Mouse (Mus musculus) liver (tissue): ENCODE data around the gene Pfdn6.

Experiments used
- DNase-seq: peaks from one replicate; pipeline ENCODE4 v3.0.0-alpha.2; 2020; ENCODE audit warnings: mixed read lengths

The Pfdn6 gene

GRCm38 (mm10) chr17:33930280-33931158 is 9.6 kb downstream of the Pfdn6 start:
- DNase-seq, result peak; percentile 54

DNA sequence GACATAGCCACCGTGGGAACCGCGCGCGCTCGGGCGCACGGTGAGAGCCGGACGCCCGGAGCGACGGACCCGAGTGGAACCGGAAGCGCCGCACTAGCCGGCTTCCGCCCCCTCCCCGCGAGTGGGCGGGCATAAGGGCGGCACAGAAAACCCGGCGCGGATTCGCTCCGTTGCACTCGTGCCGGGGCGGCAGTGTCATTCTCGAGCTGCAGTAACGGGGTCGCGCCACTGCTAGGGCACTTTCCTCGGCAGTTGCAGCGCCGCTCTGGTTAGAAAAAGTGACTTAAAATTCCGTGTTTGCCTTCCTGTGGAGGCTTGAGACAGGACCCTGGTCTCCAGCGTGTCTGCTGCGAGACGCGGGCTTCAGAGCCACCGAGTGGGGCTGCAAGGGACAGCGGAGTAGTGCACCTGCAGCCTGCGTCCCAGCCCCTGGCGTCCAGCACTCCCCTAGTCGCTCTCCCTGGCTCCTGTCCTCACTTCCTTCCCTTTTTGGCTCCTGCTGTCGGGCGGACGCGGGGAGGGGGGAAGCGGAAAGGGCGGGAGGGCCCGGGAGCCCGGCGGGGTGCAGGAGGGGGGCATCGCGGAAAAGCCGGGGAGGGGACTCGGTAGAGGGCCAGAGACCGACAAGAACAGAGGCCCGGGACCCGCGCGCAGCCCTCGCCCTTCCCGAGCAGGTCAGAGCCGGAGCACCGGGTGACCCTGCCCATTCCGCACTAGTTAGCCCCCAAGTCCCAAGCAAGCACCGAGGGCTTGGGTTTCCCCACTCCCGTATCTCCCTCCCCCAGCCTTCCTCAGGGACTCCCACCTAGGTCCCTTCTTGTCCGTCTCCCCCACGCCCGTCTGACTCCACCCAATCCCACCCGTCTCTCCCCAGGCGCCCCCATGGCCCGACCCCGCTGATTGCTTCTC is 10.5 kb downstream of the Pfdn6 start, which contains the start of gene Rgl2:
Rgl2 (plus strand) TSS at position 173 of the 909 bp plus-strand sequence.
- DNase-seq, result peak; percentile 94

GRCm38 (mm10) chr17:33928251-33928947 is 11.7 kb downstream of the Pfdn6 start:
- no peak for DNase-seq

DNA sequence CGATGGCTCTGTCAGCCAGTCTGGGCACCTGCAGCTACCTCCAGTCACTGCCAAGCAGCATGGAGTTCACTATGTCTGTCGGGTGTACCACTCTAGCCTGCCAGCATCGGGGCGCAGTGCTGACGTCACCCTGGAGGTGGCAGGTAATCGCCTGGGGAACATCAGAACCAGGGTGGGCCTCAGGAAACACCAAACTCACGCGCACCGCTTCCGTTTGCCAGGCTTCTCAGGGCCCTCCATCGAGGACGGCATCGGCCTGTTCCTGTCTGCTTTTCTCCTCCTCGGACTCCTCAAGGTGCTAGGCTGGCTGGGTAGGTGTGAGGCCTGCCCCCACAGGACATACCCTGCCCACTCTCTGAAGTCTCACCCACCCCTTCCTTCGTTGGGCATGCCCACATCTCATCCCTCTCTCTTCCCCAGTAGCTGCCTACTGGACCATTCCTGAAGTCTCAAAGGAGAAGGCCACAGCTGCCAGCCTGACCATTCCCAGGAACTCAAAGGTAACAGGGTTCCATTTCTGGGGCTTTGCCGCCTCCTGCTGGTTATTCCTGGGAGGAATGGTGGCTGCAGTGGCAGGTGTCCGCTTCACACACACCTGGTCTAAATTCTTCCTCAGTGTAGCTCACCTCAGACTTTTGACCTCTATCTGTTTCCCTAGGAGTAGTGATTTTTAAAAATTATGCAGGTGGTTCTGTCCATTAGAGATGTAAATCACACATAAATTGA is 13.8 kb downstream of the Pfdn6 start:
- DNase-seq, result peak; percentile 52

- no peak for DNase-seq
Observed at GRCm38 (mm10) chr17:33925406-33926116, 14.6 kb downstream of the Pfdn6 start.

DNA sequence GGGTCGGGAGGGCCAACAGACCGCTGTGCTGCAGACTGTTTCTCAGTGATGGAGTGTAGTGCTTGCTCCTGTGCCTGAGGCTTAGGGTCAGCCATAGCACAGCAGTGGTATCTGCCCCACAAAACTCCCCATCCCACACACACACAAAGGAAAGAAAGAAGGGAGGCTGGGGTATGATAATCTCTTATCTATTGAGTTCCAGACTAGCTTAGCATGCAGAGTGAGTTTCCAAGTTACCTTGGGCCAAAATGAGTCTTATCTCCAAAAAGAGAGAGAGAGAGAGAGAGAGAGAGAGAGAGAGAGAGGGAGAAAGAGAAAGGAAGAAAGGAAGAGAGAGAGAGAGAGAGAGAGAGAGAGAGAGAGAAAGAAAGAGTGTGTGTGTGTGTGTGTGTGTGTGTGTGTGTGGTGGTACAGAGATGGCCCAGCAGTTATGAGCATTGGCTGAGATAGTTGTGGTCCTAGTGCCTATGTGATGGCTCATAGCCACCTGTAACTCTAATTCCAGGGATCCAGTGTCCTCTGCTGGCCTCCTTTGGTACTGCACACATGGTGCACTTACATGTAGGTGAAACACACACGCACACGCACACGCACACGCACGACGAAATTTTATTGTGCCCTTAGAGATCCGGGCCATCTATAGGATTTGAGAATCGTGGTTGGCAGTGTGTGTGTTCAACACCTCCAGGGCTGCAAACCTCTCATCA is 15.4 kb downstream of the Pfdn6 start:
- DNase-seq, result peak; percentile 62

DNA sequence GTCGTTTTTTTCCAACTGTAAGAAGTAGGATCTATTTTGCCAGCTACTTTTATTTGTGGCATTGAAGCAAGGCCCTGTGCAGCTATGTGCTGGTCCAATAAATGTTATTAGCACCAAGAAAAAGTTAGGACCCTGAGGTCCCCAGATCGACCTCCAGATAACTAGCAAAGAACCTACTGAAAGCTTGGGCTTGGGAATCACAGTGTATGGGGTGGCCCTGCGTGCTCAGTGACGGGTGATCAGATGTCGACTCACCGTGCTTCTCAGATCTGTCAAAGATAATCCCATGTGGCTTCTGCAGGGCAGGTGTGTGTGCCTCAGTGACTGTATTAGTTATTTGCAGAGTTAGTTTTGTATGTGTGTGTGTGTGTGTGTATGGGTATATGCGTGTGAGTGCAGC is 18.8 kb downstream of the Pfdn6 start:
- DNase-seq, result no peak

- DNase-seq, result peak; percentile 89
Observed at GRCm38 (mm10) chr17:33920282-33921097, 19.7 kb downstream of the Pfdn6 start.

DNA sequence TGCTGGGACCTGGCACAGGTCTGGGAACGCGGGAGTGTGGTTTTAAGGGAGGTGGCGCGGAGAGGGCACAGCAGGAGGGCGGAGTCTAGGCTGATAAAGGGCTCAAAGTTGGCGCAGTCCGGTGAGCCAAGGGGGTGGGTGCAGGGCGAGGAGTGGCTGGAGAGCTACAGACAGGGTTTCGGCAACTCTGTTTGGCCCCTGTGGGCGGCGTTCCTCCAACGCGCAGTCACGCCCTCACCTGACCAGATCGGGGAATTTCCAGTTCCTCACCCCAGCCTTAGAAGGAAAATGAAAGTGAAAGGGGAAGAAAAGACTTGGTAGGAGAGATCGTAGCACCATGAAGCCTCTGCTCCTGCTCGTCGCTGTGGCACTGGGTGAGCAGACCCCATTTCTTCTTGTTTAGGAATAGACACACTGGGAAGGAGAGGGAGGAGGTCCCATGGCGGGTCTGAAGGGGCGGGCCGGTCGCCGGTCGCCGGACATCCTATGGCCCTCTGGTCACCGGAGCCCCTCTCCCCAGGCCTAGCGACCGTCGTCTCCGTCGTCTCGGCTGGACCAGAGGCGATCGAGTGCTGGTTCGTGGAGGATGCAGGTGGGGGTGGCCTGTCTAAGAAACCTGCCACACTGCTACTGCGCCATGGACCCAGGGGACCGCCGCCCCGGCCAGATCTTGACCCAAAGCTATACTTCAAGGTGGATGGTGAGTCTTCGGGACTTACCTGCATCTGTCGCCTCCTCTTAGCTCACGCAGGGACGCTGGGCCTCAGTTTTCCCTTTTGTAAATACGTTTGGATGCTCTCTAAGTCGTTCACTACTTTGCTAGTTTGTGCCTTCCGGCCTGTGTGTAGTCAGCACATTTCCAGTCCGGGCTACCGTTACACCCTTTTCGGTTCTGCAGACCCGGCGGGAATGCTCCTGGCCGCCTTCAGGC is 20.5 kb downstream of the Pfdn6 start:
- peak; percentile 92 for DNase-seq

DNA sequence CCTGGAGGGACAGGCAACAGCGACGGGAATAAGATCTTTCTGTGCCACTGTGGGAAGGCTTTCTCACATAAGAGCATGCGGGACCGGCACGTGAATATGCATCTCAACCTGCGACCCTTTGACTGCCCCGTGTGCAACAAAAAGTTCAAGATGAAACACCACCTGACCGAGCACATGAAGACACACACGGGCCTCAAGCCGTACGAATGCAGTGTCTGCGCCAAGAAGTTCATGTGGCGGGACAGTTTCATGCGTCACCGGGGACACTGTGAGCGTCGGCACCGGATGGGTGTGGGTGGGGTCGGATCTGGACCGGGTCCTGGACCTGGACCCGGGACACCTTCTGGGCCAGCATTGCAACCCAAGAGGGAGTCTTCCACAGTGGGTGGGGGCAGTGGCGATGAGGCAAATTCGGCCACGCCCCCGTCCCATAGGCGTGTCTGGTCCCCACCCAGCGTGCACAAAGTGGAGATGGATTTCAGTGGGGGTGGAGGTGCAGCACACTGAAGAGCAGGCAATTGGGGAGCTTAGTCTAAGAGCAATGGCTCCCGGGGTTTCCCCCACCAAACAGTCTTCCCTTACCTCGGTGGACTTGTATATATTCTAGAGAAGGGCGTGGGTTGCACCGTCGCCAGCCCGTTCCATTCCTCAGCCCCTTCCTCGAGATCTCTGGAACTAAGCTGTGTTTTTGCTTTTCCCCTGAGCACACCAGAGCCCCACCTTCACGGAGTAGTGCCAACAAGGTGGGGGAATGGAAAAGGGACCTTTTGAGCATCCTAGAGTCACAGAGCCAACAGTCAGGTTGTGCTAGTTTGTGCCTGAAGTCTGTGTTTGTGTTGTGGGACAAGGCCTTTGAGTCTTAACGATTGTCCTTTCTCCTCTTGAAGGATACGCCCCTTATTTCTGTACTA is 21.6 kb downstream of the Pfdn6 start:
- DNase-seq, result peak; percentile 76

GRCm38 (mm10) chr17:33917656-33918292 is 22.4 kb downstream of the Pfdn6 start:
- no peak for DNase-seq

DNA sequence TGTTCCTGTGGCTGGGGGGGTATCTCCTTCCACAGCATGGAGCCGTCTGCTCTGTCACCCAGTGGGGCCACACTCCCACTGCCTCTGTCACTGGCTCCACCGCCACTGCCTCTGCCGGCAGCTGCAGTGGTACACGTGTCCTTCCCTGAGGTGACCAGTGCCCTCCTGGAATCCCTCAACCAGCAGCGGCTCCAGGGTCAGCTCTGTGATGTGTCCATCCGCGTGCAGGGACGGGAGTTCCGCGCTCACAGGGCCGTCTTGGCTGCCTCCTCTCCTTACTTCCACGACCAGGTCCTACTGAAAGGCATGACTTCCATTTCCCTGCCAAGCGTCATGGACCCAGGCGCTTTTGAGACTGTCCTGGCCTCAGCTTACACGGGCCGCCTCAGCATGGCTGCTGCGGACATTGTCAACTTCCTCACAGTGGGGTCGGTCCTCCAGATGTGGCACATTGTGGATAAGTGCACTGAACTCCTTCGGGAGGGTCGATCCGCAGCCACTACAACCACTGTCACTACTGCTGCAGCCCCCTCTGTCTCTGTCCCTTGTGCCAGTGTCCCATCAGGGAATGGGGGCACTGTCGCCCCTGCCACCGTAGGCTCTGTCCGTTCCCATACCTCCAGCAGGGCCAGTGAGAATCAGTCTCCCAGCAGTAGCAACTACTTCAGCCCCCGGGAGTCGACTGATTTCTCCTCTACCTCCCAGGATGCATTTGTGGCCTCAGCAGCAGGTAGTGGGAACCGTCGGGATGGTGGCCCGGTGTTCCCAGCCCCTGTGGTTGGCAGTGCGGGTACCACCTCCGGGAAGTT is 23.1 kb downstream of the Pfdn6 start:
- DNase-seq, result no peak

- no peak for DNase-seq
Observed at GRCm38 (mm10) chr17:33916294-33916693, 23.8 kb downstream of the Pfdn6 start.

DNA sequence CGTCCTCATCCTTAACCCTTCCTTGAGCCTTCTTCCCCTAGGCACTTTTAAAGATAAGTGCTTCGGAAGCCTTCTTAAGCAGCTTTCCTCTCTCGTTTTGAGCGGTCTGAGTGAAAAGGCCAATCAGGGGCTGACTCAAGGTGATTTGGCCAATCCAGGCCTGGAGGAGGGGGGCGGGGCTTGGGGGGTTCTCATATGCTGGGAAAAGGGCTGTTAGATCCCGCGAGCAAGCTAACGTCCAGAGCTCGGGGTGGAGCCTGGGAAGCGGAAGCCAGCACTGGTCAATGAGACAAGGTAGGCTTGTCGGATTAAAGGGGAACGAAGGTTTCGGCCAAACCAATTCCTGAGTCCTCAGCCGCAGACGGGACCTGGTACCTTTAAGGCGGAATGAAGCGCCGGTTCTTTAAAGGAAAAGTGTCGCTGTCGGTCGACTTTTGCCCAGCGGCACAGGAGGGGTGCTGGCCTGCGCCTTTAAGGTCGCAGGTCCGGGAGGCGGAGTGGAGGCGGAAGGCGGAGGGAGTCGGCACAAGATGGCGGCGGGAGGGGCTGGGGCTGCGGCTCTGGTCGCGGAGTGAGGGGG is 24.4 kb downstream of the Pfdn6 start, which contains the start of the genes Tapbp and Zbtb22:
Tapbp (plus strand) TSS at position 229 of the 580 bp plus-strand sequence.
Zbtb22 (plus strand) TSS at position 234 of the 580 bp plus-strand sequence.
- peak; percentile 98 for DNase-seq

DNA sequence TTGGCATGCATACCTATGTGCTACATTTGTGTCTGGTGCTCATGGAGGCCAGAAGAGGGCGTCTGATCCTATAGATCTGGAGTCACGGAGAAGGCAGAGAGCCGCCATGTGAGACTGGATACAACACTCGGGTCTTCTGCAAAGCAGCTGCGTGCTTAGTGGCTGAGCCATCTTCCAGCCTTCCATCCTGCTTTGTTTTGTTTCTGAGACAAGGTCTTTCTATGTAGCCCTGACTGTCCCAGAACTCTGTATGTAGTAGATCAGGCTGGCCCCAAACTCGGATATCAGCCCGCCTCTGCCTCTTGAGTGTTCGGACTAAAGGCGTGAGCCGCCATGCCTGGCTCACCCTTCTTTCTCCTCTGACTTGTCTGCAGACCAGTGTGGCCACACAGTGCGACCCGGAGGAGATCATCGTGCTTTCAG is 25.2 kb downstream of the Pfdn6 start:
- DNase-seq, result no peak

DNA sequence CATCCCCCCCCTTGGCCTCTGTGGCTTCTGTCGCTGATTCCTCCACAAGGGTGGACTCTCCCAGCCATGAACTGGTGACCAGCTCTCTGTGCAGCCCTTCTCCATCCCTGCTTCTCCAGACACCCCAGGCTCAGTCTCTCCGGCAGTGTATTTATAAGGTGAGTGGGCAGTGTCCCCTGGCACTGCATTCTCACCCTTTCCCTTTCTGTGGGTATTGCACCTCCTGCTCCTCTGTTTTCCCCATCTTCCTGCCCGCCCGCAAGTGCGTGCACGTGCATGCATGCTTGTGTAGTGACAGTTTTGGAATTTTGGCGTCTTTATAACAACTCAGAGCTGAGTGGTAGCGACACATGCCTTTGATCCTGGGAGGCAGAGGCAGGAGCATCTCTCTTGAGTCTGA is 26.2 kb downstream of the Pfdn6 start:
- DNase-seq, result no peak
